Mouse (Mus musculus) liver, embryonic 16.5 days (tissue): ENCODE measurements at regions not wholly inside any gene's neighbourhood (a gene's known extent, or its start where the extent isn't known, plus 50 kb on each side); places are given as distances from the start of the nearest gene placed in this dataset.

Source experiments
- ATAC-seq: fragments of 200-750 bp; cut with Nextera tagmentation; 2 replicates; pipeline ENCODE4 v1.8.0; 2017; ENCODE audit warnings: low read depth, mild to moderate bottlenecking, moderate number of reproducible peaks, moderate library complexity
- H3K27ac ChIP-seq: fragments of 300-500 bp; sonication (generic); 2 replicates; pipeline ENCODE4 v1.5.1; 2014; ENCODE audit warnings: mild to moderate bottlenecking, low read length
- H3K27me3 ChIP-seq: fragments of 300-500 bp; sonication (generic); 2 replicates; pipeline ENCODE4 v1.6.1; 2014; ENCODE audit warnings: low read depth, low read length, mixed read lengths; ENCODE audit not compliant: control insufficient read depth, insufficient read depth
- H3K36me3 ChIP-seq: fragments of 300-500 bp; sonication (generic); 2 replicates; pipeline ENCODE4 v1.6.1; 2014; ENCODE audit warnings: mild to moderate bottlenecking; ENCODE audit not compliant: control insufficient read depth, insufficient read depth
- H3K4me1 ChIP-seq: fragments of 300-500 bp; sonication (generic); 2 replicates; pipeline ENCODE4 v1.6.1; 2014; ENCODE audit warnings: low read depth, low read length, mixed read lengths; ENCODE audit not compliant: control insufficient read depth
- H3K4me2 ChIP-seq: fragments of 300-500 bp; sonication (generic); 2 replicates; pipeline ENCODE4 v1.6.1; 2014; ENCODE audit warnings: low read depth, low read length, mixed read lengths
- H3K4me3 ChIP-seq: fragments of 300-500 bp; sonication (generic); 2 replicates; pipeline ENCODE4 v1.5.1; 2014; ENCODE audit warnings: low read depth, mild to moderate bottlenecking, low read length
- H3K9ac ChIP-seq: fragments of 300-500 bp; sonication (generic); 2 replicates; pipeline ENCODE4 v1.6.1; 2014; ENCODE audit warnings: low read depth, low read length
- H3K9me3 ChIP-seq: fragments of 300-500 bp; sonication (generic); replicated peaks from 2 replicates; pipeline ENCODE4 v1.6.1; 2016; ENCODE audit warnings: low read length; ENCODE audit not compliant: control insufficient read depth
- WGBS: fragments of 180-500 bp; shearing (Covaris S2); extraction: QIAGEN DNeasy Blood & Tissue Kit; methylation state at CpG from one replicate; pipeline ENCODE4 v1.1.7; 2014; ENCODE audit not compliant: insufficient replicate concordance; 5-methylcytosine and 5-hydroxymethylcytosine counted together

- WGBS: 28% methylated on average over 12 of the region's 12 CpGs
- Histone ChIP-seq H3K9ac (no peak overlapping the region), H3K4me2 (no peak overlapping the region), H3K4me3 (no peak overlapping the region), H3K36me3 (no peaks in the 10 kb centered on the region), H3K4me1 (no peaks in the 10 kb centered on the region), H3K27me3 (no peaks in the 10 kb centered on the region), H3K27ac (no peak overlapping the region), H3K9me3 (no peaks in the 10 kb centered on the region)
- no peak for ATAC-seq
Measured at GRCm38 (mm10) chr11:90129793-90130624, 57.5 kb upstream of the Gm45716 start.

- no peaks in the 10 kb centered on the region for H3K27me3 ChIP-seq
- H3K27ac ChIP-seq: no peak overlapping the region
- no peak overlapping the region for H3K4me3 ChIP-seq
- no peaks in the 10 kb centered on the region for H3K9me3 ChIP-seq
- H3K36me3 ChIP-seq: no peaks in the 10 kb centered on the region
- no peak overlapping the region for H3K9ac ChIP-seq
- H3K4me1 ChIP-seq: no peaks in the 10 kb centered on the region
- 25% methylated on average over 1 of the region's 1 CpGs for WGBS
- ATAC-seq: no peak
- no peak overlapping the region for H3K4me2 ChIP-seq
Measured at GRCm38 (mm10) chr11:90130635-90131034, 56.8 kb upstream of the Gm45716 start.

DNA sequence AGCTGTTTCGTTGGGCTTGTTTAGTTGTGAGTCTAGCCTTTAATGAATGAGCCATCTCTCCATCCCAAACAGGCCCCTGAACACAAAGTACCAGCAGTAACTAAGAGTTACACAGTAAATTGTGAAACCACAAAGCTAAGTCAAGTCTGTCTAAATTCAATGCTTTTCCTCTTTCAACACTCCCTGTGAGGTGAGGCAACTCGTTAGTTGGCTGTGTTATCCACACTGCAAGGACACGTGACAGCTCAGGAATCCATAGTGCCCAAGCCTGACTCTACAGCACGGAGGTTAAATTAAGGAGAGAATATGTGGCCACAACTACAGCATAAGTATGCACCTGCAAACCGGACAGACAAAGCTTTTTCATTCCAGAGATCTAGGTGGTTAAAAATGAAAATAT lies 54.9 kb upstream of the Gm45716 start:
- no peak overlapping the region for H3K4me2 ChIP-seq
- H3K27me3 ChIP-seq: no peaks in the 10 kb centered on the region
- no peak overlapping the region for H3K9ac ChIP-seq
- no peak overlapping the region for H3K27ac ChIP-seq
- no peaks in the 10 kb centered on the region for H3K9me3 ChIP-seq
- WGBS: 42% methylated on average over 5 of the region's 5 CpGs
- H3K36me3 ChIP-seq: no peaks in the 10 kb centered on the region
- no peaks in the 10 kb centered on the region for H3K4me1 ChIP-seq
- H3K4me3 ChIP-seq: no peak overlapping the region
- ATAC-seq: peak; percentile 39; the same call in 1 of the 2 replicates

GRCm38 (mm10) chr11:90136307-90136706 lies 51.2 kb upstream of the Gm45716 start:
- Histone ChIP-seq H3K36me3 (no peaks in the 10 kb centered on the region), H3K9me3 (no peaks in the 10 kb centered on the region), H3K27me3 (no peaks in the 10 kb centered on the region), H3K9ac (no peak overlapping the region), H3K4me2 (no peak overlapping the region), H3K4me1 (no peaks in the 10 kb centered on the region), H3K27ac (no peak overlapping the region), H3K4me3 (no peak overlapping the region)
- ATAC-seq: no peak
- 61% methylated on average over 7 of the region's 7 CpGs for WGBS
